Mouse (Mus musculus): ENCODE results near the gene Wwc2.

Gene Wwc2

DNA sequence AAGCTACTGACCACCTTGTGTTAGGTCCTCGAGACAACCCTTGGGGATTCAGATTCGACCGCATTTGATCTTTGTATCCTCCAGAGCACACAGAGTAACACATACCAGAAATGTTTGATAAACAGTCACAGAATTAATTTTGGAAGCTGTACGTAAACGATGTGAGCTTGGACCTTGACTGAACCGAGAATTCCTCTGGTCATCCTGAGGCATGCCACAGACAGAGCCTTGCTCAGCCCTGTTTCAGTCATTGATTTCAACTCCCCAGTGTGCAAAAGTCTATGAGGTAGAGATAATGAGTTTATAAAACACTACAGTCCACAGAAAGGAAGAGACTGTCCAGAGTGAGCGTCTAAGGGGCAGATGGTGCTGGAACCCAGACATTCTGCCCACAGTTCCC lies 51.5 kb downstream of the Wwc2 start:
- no peak for DNase-seq (ENCODE audit: low spot score)

GRCm38 (mm10) chr8:47936386-47936785 lies 54.3 kb downstream of the Wwc2 start:
- DNase-seq (ENCODE audit: low spot score): no peak

DNA sequence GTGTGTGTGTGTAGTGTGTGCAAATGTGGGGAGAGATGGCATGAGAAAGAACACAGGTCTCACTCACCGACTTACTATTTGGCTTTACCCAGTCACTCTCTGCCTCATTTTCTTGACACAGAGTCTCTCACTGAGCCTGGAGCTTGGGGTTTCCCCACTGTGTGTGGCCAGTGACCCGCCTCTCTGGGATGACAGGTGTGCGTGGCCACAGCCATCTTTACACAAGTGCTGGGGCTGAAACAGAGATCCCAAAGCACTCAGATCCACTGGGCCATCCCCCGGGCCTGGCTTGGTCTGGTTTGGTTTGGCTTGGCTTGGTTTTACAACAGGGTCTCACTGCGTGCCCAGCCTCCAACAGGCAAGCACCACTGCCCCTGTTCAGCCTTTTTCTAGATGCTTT lies 55.3 kb downstream of the Wwc2 start:
- no peak for DNase-seq (ENCODE audit: low spot score)

DNA sequence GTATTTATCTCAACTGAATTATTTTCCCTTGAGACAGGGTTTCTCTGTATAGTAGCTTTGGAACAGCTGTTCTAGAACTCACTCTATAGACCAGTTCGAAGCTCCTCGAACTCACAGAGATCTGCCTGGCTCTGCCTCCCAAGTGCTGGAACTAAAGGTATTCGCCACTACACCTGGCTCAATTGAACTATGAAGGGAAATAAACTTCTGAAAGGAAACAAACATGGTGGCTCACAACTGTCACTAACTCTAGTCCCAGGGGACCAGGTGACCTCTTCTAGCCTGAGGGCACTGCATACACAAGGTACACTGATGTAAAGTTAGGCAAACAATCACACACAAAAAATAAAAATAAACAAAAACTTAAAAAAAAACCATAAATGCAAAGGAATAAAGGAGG lies 57.6 kb downstream of the Wwc2 start:
- no peak for DNase-seq (ENCODE audit: low spot score)

DNA sequence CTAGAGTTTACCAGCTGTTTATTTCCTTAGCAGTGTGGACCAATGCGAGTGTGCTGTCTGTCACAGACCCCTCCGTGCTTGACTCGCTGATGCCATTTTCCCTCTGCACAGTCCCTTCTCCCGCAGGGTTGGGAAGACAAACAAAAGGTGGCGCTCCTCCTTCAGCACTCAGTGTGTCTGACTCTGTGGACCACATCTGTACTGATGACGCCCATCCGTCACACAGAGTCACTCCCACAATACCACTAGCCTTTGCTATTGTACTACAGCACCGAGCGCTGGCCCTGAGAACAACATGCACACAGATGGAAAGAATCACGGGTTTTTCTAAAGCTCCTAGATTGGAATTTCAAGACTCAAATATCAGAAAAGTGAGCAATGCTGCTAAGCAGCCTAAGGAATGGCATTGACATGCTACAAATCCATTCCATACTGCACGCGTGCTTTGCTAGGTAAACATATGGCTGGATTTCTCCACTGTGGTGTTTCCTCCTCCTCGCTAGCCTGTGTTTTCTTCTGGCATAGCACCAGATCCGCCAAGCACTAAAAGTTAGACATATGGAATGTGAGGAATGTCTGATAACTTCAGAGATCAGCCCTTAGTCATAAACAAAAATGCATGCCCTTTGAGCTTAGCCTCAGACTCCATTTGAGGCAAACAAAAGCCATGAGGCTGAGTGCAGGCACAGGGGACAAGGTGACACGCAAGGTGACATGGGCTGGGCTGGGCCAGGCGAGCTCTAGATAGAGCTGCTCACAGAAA lies 58.5 kb downstream of the Wwc2 start:
- DNase-seq (ENCODE audit: low spot score): peak; percentile 74

DNA sequence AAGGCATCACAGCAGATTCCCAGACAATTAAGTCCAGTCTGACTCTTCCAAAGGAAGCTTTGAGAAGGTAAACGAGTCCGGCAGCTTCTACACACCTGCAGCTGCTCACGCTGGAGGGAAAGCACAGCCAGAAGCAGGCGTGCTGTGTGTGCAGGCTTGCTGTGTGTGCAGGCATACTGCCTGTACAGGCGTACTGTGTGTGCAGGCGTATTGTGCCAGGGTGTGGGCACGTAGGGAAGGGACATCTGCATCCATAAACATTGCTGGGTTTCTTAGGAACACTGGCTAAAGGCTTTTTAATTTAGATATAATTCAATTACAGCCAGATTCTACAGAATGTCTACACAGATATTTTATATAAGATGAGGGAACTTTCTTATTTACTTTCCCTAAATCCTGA lies 59.4 kb downstream of the Wwc2 start:
- DNase-seq (ENCODE audit: low spot score): no peak

GRCm38 (mm10) chr8:47929615-47930014 lies 61.1 kb downstream of the Wwc2 start:
- DNase-seq (ENCODE audit: low spot score): no peak

DNA sequence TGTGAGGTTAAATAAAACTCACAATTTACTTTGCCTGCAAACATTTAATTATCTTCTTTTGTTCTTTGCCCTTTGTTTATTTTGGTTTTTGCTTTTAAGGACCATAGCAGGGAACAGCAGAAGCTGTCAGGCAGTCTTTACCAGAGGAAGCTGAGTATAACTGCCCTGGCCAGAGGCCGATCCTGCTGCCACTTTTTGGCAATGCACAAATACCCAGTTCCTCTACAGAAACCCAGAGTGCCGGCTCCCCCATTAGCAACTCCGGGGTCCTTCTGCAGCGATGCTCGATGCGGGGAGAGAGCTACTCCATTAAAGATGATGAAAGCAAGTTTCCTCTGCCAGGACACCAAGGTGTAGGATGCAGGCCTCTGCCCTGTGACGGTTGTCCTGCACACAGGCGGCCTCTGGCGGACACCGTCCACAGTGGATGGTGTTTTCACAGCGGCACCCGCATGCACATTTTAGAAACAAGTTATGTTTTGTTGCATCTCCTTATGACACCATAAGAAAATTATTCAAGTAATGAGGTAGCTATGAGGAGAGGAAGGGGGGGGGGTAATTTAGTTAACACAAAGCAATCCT lies 62.0 kb downstream of the Wwc2 start:
- DNase-seq (ENCODE audit: low spot score): no peak

DNA sequence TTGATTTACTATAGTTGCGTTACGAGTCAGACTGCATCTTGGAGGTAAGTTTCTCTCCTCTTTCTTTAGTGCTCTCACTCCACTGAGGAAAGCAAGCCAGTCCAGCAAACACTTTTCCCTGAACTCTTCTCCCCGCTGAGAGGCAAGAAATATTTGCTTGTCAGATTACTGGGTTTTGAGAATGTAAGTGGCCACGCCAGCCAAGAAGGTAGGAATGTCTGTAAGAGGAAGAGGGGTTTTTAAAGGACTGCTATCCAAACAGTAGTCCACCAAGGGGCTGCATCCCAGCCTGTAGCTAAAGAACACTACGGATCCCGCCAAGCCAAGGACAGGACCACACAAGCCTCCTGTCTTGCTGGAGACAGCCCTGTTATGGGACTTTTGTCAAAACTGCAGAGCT lies 65.8 kb downstream of the Wwc2 start:
- no peak for DNase-seq (ENCODE audit: low spot score)

- no peak for DNase-seq (ENCODE audit: low spot score)
These were observed 67.9 kb downstream of the Wwc2 start for GRCm38 (mm10) chr8:47922816-47923215.

GRCm38 (mm10) chr8:47922011-47922410 lies 68.7 kb downstream of the Wwc2 start:
- DNase-seq (ENCODE audit: low spot score): no peak

- DNase-seq (ENCODE audit: low spot score): no peak
These were observed 70.1 kb downstream of the Wwc2 start for GRCm38 (mm10) chr8:47920575-47921144.

- DNase-seq (ENCODE audit: low spot score): no peak
These were observed 73.4 kb downstream of the Wwc2 start for GRCm38 (mm10) chr8:47917060-47918035.

- no peak for DNase-seq (ENCODE audit: low spot score)
These were observed 75.2 kb downstream of the Wwc2 start for GRCm38 (mm10) chr8:47915521-47915920.

- no peak for DNase-seq (ENCODE audit: low spot score)
These were observed 75.8 kb downstream of the Wwc2 start for GRCm38 (mm10) chr8:47914946-47915345.

DNA sequence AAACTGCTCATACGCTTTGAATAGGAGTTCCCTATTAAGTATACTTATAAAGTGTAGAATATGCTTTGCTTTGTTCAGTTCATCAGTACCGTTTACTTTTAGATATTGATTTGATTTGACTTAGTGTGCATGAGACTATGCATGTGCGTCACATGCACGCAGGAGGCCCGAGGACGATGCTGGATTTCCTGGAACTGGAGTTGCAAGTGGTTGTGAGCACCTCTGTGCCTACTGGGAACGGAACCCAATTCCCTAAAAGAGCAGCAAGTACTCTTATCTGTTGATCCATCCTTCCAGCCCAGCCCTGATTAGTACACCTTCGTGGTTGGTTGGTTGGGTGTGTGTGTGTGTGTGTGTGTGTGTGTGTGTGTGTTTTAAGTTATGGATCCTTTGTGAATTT lies 76.6 kb downstream of the Wwc2 start:
- no peak for DNase-seq (ENCODE audit: low spot score)

GRCm38 (mm10) chr8:47913621-47914020 lies 77.1 kb downstream of the Wwc2 start:
- no peak for DNase-seq (ENCODE audit: low spot score)

GRCm38 (mm10) chr8:47909681-47910080 lies 81.0 kb downstream of the Wwc2 start:
- no peak for DNase-seq (ENCODE audit: low spot score)

DNA sequence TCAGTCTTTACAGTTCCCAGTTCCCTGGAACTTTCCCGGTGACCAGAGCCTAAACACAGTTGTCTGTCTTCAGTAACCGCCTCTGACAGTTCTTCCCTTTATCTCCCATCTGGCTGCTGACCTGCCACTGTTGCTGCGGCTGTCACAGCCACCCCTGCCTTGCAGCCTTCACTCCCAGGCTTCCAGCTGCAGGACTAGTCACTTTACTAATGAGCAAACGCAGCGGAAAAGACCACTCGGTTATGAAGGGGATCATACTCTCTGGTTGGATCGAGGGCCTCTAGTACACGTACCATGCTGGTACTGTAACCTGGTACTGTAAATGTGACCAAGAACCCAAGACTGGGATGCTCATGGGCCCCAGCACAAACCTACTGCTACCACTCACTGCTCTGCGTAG lies 83.7 kb downstream of the Wwc2 start:
- DNase-seq (ENCODE audit: low spot score): no peak

GRCm38 (mm10) chr8:47906142-47906541 lies 84.6 kb downstream of the Wwc2 start:
- DNase-seq (ENCODE audit: low spot score): no peak

- no peak for DNase-seq (ENCODE audit: low spot score)
These were observed 85.5 kb downstream of the Wwc2 start for GRCm38 (mm10) chr8:47905256-47905655.

DNA sequence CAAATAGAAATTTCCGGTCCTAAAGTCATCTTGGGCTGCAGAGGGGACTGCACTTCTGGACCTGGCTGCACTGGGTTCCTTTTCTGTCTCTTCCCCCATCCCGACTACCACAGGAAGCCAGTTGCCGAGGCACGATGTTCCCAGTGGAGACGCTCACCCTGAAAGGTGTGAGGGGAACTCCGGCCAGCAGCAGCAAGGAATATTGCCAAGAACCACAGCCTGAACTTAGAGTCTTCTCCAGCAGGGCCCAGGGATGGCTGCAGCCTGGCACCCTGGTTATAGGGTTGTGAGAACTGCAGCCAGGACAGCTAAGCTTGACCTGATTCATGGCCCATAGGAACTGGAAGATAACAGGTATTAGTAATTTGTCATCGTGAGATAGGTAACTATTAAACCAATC lies 86.7 kb downstream of the Wwc2 start:
- no peak for DNase-seq (ENCODE audit: low spot score)
